Mouse (Mus musculus): ENCODE measurements around the gene Mlana.

The Mlana gene

DNA sequence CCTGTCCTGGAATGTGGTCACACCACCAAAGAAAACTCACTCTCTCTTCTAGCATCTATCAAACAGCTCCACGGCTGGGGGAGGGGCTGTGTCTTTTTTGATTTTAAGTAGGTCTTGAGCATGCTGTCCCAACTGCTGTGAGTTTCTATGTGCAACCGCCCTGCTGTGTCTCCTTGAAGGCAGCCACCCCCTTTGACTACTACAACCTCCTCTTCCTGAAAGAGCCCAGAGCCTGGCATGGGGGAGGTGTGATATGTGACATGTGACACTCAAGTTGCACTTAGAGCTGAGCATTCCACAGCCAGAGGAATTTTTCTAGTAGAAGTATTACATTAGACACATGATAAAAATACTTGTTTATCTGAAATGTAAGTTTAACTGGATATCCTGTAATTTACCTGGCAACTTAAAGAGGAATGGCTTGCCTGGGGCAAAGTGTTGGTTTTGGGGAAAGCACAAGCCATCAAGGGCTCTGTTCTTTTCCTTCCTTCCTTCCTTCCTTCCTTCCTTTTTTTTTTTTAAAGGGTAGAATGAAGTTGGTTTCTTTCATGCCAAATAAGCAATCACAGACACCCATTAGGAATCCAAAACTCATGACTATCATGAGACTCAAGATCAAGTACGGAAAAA is at the start of gene Mlana:
Gene Mlana, plus strand, starts transcription at position 580 of the 630 bp plus-strand sequence.
- no peak for DNase-seq (ENCODE audit: low spot score in 2 of 2)

DNA sequence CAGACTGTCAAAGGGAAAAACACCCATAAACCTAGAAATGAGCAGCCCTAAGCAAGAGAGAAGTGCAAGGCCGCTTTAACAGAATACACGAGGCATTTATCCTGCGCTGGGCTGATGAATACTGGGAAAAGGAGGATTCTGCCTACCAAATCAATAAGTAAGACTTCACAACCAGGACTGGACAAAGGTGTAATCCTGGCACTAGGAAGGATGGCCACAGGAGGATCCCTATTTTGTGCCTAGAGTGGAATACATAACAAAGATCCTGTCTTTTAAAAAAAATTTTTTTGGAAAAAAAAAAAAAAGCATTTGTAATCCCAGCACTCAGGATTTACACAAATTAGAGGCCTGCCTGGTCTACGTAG is 49.1 kb upstream of the Mlana start:
- DNase-seq (ENCODE audit: low spot score in 2 of 2): no peak

DNA sequence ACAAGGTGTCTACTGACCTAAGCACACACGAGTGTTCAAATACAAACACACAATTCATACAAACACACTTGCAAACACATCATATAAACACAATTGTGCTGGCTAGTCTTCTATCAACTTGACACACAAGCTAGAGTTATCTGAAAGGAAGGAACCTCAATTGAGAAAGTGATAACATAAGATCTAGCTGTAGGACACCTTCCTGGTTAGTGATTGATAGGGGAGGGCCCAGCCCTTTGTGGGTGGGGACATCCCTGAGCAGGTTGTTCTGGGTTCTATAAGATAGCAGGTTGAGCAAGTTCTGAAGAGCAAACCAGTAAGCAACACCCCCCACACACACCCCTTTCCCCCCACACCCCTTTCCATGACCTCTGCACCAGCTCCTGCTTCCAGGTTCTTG is 47.9 kb upstream of the Mlana start:
- no peak for DNase-seq (ENCODE audit: low spot score in 2 of 2)

DNA sequence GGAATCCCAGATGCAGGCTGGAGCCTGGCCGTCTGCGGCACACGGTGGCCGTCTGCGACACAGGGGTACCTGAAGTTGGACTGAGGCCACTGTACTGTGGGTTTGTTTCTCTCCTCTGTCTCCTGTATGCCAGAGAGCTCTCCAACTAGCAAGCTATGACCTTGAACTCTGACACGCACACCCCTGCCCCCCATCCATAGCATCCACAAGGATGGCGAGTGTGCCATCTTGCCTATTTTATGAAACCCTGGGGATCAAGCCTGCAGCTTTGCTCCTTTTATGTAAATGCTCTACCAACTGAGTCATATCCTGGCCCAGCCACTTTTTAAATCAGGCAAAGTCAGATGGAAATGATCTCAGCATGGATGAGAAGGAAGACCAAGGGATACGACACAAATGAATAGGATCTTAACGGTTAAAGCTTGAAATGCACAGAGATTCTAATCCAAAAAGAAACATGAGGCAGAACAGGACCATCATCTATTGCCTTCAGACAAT is 43.8 kb upstream of the Mlana start:
- no peak for DNase-seq (ENCODE audit: low spot score in 2 of 2)

DNA sequence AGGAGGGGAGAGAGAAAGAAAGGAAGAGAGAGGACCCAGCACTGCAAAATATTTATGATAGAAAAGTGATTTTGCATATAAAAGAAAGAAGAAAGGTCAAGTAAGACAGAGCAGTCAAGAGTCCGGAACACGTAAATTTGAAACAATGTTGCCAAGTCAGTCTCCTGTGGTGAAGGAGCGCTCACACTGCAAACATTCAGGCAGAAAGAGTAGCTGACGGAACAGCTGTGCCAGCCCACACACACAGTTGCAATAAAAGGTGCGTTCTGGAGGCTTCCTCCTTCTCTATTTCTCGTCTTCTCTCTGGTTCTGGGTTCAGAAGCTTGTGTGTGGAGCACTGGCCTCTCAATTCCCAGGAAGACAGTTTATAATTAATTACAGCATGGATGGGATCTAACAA is 42.5 kb upstream of the Mlana start:
- DNase-seq (ENCODE audit: low spot score in 2 of 2): no peak

DNA sequence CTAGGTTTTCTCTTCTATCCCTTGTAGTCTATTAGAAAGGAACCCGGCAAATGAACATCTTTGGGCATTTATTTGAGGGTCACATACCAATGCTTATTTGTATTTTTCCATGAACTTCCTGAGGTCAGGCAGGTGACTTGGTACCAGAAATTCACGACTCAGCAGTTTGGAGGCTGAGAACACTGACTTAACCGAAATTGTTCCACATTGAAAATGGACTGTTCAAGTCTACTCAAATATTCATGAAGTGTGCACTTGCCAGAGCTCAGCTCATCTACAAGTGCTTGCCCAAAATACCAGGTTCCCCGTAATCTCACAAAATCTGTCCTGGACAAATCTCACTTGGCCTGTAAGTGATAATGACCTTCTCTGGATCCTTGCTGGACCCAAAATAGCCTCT is 41.6 kb upstream of the Mlana start:
- no peak for DNase-seq (ENCODE audit: low spot score in 2 of 2)

DNA sequence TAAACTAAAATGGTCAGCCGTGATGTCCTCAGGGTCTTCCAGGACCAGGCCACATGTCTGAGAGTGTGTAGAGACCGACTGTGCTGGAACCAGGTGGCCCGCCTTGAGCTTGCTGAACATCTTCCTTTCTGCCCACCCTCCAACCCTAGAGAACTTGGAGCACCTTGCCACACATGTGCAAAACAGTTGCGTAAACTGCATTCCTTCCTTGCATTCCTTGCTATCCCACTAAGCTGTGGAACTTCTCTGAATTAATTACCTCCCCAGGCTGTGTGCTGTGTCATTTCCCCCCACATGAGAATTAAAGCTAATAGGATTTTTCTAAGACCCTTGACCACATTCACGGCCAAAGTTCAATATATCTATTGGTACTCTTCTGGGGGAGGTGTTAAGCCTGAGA is 41.0 kb upstream of the Mlana start:
- DNase-seq (ENCODE audit: low spot score in 2 of 2): no peak

DNA sequence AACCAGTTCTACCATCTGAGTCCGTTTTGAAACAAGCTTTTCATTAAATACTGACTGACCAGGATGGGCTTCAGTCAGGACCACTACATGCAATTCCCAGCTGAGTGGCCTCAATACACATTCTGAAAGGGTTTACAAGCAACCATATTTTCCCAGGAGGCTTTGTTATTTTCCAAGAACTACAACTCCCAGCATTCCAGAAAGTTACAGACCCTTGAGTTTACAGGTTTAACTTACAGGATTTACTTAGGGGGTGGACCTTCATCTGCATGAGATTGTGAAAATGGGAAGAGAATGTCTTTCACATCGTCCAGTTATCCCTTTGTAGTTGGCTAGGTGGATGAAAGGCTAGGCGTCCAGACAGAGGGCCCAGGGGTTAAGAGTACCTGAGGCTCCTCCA is 40.6 kb upstream of the Mlana start:
- no peak for DNase-seq (ENCODE audit: low spot score in 2 of 2)

DNA sequence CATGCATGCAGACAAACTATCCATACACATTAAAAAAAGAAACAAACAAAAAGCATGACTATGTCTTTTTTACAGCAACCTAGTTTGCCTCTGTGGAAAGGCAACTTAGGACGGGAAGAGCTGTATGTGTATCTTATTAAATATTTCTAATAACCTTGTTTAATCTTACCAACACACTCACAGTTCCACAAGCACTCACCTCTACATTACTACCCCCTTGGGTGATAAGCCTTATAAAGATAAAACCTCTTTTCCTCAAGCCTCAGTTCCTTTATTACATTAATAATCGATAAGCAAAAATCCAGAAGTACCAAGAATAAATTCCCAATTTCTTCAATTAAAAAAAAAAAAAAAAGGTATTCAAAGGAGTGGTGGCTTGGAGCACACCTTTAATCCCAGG is 40.1 kb upstream of the Mlana start:
- DNase-seq (ENCODE audit: low spot score in 2 of 2): no peak

DNA sequence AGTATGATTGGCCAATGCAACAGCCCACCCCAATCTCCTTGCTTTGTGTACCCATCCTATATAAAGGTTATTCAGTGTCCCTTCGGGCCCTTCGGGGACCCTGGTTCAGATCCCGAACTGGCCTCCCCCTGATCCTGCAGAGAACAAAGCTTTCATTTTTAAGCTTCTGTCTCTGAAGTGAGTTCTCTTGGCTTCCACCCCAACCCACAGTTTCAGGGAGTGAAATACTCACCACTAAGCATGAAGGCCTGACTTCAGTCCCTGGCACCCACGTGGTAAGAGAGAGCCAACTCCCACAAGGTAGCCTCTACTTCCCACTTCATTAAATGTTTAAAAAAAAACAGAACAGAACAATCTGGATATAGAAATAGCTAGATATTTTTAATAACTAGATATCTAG is 38.8 kb upstream of the Mlana start:
- DNase-seq (ENCODE audit: low spot score in 2 of 2): no peak

DNA sequence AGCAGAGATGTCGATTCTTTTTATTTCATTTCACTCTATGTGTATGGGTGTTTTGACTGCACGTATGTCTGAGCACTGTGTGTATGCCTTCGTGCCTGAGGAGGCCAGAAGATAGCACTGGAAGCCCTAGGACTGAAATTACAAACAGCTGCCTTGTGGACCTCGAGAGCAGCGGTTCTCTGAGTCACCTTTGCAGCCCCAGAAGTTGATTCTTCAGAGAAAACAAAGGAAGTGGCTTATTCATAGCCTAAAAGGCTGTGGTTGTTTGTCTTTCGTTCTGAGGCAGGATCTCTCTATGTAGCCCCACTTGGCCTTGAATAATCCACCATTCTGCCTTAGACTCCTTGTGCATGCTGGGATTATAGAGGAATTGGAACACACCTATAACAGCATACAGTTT is 37.9 kb upstream of the Mlana start:
- DNase-seq (ENCODE audit: low spot score in 2 of 2): no peak

DNA sequence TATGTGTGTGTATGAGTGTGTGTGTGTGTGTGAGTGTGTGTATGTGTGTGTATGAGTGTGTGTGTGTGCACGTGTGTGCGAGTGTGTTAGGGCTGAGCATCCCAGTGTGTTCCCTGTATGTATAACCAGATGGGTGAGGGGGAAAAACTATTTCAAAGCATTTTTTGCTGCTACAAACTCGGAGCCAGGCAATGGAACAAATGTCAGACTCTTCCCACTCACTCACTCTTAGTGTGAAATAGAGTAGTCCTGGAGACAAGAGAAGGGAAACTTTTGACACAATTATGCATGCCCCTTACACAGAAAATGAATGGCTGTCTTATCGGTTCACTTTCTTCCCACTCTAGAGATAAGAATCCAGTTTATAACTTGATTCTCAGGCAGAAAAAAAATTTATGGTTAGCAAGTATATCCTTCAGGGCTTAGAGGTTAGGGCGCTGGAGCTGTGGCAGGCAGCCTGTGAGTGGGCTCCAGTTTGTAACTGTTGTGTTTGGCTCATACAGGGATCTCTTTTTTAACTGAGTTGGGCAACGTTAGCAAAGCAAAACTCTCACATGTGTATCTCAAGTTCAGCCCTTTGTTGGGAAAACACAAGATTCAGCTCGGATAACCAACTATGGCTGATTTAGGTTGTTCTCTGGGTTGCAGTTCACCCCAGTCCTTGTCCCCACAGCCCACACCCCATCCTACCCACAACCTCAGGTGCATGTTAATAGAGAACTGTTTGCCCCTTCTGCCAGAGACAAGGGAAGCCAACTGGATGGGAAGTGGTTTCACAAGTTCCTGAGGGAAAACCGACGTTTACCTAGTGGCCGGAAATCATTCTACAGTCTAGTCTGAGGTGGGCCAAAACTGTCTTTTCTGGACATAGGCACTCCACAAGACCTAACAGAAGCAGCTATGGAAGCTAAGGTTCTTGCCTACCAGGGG is 36.5 kb upstream of the Mlana start:
- DNase-seq (ENCODE audit: low spot score in 2 of 2): no peak

DNA sequence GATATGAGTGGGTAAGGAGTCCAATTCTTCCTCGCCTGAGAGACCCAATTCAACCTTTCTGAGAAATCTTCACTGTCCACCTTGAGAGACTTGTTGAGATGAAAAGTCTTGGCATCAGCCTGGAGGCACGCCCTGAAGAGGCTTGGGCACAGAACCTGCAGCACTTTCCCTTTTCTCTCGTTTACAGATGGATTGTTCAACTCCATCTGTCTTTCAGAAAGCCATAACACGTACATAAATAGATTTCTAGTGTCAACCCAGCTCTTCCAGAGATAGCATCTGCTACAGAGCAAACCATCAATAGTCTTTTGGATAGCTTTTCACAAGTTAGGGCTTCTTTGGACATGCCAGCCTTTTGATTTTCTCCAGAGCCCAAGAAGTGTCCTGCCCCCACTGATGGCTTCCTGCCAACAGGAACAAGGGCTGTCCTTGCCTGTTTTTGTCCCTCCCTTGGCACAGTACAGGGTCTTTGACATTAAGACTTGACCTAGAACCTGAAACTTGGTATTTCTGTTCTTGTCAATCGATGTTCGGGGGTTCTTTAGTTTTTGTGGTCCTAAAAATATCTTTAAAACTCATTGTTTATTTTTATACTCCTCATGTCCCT is 35.5 kb upstream of the Mlana start:
- DNase-seq (ENCODE audit: low spot score in 2 of 2): no peak

DNA sequence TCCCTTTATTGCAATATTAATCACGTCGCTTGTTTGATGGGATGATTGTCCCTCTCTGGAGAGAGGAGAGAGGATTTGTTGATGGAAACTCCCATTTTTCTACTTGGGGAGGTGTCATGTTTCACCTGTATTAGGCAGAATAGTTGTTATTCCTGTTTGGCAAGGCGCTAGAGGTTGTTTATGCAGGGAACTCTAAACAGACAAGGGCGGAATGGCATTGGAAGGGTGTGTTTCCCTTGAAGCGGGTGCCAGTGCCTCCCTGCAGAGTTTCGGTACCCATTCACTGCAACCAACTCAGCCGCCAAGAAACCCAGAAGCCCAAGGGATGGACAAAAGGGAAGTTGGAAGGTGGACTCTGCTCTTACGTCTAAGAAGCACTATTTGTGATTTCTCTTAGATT is 33.8 kb upstream of the Mlana start:
- no peak for DNase-seq (ENCODE audit: low spot score in 2 of 2)

DNA sequence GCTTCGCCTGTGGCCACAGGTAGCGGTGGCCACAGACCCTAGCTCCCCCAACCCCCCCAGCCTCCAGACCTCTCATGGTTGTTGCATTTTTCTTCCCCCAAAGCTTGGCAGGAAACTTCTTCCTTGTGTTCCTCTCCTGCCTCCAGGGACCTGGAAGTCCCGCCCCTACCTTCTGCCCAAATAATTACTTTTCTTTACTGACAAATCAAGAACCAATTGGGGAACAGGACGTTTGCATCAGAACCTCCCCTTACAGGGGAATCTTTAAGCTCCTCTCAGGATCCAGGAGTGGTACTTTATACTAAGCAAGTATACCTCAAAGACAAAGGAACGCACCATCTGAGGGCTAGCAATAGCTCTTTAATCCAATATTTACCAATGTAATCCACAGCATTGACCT is 32.7 kb upstream of the Mlana start:
- no peak for DNase-seq (ENCODE audit: low spot score in 2 of 2)

DNA sequence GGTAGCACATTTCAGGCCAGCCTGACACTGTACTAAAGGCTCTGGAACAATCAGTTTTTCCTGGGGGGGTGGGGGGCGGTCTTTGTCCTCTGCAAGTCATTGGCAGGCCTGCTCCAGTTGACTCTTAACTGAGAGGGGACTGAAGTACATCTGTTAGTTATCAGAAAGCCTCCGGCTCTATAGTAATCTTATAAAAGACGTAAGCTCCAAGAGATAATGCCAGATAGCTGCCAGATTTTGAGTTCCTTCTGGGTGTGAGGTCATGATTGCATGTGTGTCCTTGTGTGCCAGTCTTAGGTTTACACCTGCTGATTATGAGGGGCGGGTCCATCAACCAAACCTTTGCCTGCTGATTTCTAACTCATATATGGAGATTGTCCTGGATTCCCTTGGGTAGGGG is 31.5 kb upstream of the Mlana start:
- no peak for DNase-seq (ENCODE audit: low spot score in 2 of 2)

DNA sequence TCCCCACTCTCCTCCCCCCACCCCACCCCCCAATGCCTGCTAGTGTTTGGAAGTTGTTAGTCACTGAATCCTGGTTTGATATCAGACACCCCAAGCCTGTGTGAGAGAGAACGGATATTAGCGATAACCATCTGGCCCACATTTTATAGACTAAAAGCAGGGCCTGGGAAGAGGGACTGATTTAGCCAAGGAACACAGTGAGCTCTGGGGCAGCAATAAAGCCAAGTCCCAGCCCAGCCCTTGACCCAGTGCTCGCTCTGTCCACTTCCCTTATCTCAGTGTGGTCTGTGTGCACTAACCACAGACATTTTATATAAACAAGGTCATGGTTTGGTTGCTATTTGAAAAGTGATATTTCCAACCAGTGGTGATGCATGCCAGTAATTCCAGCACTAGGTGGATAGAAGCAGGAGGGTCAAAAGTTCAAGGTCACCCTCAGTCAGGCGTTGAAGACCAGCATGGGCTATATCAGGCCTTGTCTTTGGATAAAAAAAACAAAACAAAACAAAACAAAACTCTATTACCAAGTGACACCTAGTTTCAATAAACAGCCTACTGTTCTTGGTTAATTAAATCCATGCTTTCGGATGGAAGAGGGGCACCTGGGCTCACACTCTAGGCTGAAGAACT is 30.5 kb upstream of the Mlana start:
- no peak for DNase-seq (ENCODE audit: low spot score in 2 of 2)

DNA sequence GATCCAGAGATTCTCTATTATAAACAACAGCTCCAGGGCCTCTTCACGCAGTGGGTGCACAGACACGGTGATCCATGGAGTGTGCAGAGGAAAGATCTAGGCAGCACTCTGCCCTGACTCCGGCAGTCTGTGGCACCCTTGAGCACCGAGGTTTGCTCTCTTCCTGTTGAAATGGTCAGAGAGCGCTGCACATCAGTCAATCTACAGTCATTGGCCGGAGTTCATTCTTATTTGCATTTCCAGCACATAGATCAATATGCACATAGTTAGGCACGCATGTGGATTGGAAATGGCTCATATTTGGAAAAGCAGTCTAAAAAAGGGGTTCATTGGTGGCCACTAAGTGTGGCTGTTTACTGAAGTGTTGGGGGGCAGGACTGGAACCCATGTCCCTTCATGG is 29.5 kb upstream of the Mlana start:
- no peak for DNase-seq (ENCODE audit: low spot score in 2 of 2)

DNA sequence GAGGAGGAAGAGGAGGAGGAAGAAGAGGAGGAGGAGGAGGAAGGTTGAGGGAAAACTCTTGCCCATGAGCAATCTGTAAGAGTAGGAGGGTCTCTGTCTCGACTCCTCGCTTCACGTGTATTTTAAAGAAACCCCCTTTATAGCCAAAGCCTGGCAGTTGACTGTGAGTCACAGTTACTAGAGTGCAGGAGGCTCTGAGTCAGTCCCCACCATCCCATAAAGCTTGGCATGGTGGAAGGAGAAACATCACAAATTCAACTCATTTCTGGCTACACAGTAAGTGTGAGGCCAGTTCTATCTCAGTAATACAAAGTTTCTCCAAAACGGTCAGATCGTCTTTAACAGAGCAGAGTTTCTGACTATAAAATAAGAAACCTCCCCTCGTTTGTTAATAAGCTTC is 27.4 kb upstream of the Mlana start:
- DNase-seq (ENCODE audit: low spot score in 2 of 2): no peak

DNA sequence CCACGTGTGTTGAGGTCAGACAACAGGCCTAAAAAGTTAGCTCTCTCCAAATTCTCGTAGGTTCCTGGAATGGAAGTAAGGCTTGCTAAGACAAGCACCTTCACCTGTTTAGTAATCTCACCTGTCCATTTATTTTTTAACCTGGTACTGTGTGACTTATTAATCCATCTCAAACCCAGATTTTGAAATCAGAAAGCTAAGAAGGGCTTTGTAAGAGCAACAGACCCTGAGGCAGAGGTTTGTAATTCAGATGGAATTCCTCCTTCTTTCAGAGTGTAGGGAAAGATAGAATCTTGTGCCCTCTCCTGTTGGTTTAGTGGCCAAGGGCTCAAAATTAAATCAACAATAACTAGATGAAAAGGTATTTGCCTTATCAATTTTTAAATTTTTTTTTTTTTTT is 26.5 kb upstream of the Mlana start:
- no peak for DNase-seq (ENCODE audit: low spot score in 2 of 2)

DNA sequence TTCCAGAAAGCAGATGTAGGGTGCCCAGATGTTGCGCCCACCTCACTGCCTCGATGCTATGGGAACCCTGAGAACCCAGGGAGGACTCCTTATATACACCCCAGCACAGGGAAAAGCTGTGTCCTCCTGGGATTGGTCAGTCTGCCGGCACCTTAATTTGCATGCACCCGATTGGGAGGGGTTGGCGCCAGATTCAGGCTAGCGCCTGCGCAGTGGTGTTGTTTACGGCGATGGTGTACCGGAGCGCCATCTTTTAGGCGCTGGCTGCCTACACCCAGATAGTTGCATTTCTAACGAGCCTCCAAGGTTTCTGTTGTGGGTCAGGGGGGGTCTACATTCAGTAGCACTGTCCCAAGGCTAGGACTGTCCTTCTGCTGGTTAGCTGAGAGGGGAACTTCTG is 25.0 kb upstream of the Mlana start:
- DNase-seq (ENCODE audit: low spot score in 2 of 2): no peak

DNA sequence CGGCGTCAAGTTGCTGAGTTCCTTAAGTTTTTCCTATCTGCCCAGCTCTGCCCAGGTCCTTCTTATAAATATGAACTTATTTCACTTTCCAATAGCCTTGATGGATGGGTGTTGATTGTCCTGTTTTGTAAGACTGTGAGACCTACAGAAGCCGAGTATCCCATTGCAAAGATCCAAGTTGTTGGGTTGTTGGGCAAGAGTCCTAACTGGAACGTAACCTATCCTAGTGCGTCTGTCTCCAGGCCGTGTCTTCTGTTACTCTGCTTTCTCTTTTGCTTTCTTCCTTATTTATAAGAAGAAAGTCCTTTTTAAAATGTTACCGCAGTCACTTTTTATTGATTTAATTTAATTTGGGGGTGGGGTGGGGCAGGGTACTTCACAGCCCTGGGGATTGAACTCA is 22.7 kb upstream of the Mlana start:
- no peak for DNase-seq (ENCODE audit: low spot score in 2 of 2)

Data from thymus, postnatal 10 days (tissue).